Mouse (Mus musculus): Measurements from ENCODE around the gene Ghrh.

Ghrh gene

DNA sequence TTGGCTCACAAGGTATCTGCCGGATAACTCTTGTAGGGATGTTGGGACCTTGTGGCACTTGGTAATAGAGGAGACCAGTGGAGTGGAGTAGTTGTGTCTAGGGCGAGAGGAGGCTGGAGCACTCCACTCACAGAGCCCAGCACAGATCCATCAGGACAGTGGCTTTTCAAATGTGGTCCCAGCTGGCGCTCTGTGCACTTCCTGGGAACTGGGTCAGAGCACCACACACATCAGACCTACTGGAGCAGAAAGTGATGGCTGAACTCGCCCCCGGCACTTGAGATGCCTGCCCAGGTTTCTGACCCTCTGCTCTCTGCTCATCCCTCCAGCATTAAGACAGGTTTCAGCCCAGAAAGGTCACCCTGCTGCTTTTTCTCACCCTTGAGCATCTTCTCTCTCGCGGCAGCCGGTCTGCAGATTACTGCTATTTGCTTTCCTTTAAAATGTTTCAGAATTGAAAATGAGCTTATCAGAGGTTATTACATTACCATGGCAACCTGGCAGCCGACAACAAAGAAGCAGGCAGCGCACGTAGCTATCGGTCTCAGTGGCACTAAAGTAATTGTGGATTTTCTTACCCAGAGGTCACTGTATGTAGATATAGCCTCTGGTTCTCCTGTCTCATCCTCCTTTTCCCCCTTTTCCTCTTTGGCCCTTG, 1.9 kb upstream of the Ghrh start:
- in situ Hi-C loops (cut with MseI, MboI), result loop anchor here in 1 of 2 experiments (10.0 kb wide), 1 partner anchor 116 kb away; no protein-coding TSS in a partner anchor

DNA sequence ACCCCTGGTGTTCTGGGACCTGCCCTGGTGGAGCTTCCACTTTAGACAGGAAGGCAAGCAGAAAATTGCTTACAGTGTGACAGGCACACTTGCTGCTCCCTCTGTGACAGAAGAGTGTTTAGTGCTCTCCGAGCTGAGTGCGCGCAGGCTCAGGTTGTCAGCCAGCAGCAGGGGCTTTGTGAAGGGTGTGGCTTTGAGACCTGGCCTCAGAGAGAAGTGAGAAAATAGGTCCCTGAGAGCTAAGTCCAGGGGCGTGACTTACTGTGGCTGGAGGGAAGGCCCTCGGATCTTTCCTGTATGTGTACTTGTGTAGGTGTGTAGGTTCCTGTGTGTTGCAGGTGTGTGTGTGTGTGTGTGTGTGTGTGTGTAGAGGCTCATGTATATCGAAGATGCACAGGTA, 4.0 kb downstream of the Ghrh start:
- in situ Hi-C loops (cut with MseI, MboI), result loop anchor here (5.0 to 10.0 kb wide), 3 partner anchors 114 to 229 kb away; partner anchors contain the start of gene Blcap (in 1 of the 2)

DNA sequence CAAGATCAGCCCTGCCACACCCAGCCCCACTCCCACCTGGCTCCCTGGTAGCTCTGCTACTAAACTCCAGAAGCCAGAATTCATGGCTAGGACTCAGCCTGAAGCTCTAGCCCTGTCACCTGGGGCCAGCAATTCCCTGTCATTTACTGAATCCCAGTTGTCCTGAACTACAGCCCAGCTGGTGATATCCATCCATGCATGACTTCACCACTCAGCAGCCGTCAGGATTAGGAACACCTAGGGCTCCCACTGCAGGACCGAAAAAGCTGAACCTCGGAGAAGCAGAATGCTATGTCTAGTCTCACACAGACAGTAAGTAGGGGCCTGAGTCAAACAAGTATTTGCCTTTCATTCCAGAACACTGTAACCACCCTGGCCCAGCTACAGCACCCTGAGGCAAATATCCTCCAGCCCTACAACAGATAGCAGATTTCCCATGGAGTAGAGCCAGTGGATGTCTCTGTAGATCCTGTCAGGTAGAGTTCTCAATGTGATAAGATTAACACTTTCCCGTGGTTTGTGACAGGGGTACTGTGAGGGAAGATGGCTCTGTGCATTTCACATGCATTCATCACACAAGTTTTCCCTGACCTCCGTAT, 4.9 kb downstream of the Ghrh start:
- in situ Hi-C loops (cut with MseI, MboI), result loop anchor here (5.0 to 10.0 kb wide), 3 partner anchors 115 to 230 kb away; partner anchors contain the start of gene Blcap (in 1 of the 2)

DNA sequence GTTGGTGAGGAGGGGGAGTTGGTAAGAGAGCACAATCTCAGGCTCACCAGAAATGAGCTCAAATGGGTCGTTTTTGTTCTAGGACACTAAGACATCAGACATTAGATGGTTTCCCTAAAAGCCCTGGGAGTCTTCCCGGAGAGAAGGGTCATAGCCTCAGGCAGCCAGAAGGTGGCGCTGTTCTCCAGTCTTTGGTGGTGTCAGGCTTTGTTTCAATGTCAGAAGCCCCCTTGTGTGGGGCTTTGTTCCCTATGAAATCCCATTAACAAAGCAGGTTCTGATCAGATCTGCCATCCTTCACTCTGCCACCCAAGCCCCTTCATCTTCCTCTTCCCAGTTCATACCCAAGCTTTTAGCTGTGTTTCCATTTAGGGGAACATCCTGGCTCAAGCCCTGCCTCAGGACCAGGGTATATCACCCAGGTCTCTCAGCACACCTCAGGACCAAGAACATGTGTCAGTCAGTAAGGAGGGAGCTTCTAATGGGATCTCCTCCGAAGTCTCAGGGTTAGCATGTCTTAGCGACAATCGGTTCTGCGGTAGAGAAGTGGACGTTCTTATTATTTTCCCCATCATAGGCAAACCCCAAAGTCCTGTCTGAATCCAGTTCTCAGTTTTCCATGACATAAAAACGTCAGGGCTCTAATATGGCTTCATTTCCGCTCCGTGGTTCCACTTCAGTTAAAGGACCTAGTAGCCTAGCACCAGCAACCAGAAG, 5.6 kb downstream of the Ghrh start:
- in situ Hi-C loops (cut with MseI, MboI), result loop anchor here (5.0 to 10.0 kb wide), 3 partner anchors 116 to 231 kb away; partner anchors contain the start of gene Blcap (in 1 of the 2)

DNA sequence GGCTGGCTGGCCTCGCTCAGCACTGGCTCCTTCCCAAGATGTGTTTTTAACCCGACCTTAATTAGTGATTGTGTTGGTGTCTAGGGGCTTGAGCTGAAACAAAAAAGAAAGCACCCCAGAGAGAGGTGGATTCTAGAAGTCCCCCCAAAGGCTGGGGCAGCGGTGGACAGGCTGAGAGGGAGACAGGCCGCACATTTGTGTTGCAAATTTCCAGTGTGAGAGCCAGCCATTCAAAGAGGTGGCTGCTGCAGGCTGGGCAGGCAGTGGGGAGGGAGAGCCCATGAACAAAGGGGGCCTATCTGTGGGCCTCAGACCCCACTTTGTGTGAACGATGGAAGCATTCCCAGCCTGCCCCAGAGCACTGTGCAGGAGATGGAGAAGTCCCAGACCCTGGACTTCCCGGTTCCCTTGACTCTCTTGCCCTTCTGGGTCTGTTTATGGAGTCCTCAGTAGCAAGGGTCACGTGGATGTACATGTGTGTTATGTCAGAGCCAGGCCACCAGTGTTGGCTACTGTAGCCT, 7.0 kb downstream of the Ghrh start:
- in situ Hi-C loops (cut with MseI, MboI), result loop anchor here (5.0 to 10.0 kb wide), 3 partner anchors 117 to 232 kb away; partner anchors contain the start of gene Blcap (in 1 of the 2)

DNA sequence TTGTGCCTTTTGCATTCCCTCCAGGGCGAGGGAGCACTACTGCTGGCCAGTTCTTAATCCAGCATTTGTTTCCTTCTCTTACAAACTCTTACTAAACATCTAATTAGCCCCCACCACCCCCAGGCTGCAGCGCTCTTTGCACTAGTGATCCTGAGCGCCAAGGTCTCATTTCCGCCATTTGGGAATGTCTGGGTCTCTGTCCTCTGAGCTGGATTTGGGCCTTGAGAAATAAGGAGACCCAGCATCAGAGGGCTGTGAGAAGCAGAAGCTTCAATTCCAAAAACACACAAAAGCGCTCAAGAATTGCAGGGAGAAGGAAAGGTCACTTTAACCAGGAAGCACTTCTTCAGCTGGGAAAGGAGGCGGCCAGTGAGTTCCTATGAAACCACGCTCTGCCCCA, 7.8 kb downstream of the Ghrh start:
- in situ Hi-C loops (cut with MseI, MboI), result loop anchor here in 1 of 2 experiments (10.0 kb wide), 1 partner anchor 235 kb away; the partner anchor contains the start of gene Blcap

DNA sequence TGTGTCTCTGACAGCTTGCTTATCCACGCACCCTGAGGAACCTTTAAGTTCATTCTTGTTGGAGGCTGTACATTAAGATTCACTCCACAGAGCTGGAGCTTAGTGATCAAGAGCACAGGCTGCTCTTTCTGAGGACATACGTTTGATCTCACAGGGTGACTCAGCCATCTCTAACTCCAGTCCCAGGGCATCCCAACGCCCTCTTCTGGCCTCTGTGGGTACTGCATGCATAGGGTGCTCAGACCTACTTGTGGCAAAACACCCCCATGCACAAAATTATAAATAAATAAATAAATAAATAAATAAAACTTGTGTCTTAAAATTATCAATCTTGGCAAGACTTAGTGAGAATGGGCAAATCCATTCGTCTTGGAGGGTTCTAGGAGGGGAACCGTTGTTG, 8.6 kb downstream of the Ghrh start:
- in situ Hi-C loops (cut with MseI, MboI), result loop anchor here in 1 of 2 experiments (10.0 kb wide), 1 partner anchor 236 kb away; the partner anchor contains the start of gene Blcap

DNA sequence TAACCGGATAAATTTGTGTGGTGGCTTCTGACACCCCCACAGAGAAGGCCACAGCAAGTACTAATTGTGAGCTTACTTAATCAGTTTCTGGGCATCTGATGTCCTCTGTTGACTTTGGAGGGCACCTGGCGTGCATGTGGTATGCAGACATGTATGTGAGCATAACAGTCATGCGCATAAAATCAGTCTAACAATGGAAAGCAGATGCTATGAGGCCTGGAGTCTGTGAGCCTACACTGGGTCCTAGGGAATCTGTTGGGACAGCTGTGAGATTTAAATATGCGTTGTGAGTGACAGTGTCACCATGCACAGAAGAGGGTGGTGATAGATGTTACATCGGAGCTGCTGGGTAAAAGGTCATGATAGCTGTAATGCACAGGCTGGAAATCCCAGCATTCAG, 15.2 kb downstream of the Ghrh start:
- in situ Hi-C loops (cut with MseI, MboI), result loop anchor here in 1 of 2 experiments (10.0 kb wide), 1 partner anchor 243 kb away; the partner anchor contains the start of gene Blcap

DNA sequence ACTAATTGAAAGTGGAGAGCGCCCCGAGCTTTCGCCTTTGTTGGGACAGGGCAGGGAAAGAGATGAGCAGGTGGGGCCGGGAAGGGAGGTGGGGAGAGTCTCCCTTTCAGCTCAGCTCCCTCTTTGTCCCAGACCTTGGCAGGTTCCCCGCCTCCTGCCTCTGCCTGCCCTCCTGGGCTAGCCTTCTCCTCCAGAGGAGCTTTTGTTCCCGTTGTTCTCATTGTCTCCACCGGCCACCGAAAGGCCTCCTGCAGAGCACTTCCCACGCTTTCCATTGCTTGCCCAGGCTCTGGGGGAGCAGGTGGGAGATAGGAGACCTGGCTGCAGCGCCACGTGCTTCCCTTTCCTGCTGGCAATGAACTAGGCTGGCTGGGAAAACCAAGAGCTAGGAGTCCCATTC, 18.7 kb downstream of the Ghrh start:
- in situ Hi-C loops (cut with MseI, MboI), result no loop called here

DNA sequence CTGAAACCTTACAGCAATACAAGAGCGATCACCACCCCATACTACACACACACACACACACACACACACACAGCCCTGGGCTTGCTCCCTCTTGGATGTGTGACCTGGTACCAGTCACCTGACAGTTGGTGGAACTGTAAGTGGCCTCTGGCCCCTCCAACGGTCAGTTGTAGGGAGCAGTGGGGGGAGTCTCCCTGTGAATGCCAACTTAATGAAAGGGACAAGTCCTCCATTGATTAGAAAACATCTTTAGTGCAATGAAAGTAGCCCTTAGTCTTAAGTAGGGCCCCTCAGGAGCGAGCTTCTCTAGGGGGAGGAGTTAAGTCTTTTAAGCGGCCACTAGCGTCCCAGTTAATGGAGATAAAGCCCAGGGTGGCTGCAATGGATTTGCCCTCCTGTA, 19.2 kb downstream of the Ghrh start:
- in situ Hi-C loops (cut with MseI, MboI), result no loop called here

DNA sequence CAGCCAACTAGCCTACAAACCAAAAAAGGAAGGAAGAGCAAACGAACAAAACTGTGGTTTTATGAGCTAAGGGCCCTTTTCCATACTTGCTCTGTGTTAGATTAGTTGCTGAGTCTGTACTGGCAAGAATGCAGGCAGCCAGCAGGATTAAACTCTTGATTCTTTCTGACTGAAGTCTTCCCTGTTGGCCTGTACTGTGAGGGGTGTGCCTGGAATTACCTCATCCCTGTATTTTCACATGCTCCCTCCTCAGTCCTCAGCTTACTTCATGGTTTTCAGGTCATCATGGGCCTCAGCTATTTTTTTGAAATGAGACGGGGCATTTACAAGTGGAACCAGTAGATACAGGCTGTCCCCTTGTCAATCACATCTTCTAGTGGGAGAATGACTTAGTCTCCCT, 22.1 kb downstream of the Ghrh start:
- in situ Hi-C loops (cut with MseI, MboI), result no loop called here

DNA sequence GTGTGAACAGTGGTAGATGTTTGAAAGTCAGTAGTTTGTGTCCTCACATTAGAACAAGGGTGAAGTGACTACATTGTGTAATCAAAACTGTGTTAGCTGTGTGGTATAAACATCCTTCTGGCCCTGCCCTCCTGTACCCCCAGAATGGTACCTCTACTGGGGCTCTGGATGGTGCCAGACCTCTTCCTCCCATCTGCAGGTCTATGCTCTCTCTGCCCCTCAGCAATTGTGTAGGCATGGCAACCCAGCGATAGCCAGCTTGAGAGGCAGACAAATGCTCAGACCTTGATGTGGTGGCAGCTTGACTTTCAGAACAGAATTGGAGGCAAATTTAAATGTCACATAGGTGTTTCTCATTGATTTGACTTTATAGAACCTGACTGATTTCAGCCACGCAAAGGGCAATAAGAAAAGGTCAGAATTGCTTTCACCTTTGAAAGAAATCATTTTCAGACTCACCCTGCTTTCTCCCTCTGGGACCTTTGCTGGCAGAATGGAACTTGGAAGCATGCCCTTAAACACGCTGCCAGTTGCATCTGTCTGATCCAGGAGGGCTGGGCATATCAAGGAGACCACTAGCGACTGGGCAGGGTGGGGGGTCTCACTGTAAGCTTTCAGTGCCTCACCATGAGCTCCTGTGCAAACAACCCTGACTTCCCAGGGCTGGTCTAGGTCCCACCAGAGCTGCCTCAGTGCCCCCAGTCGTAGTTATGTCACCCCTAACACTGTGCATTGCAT, 25.1 kb downstream of the Ghrh start:
- in situ Hi-C loops (cut with MseI, MboI), result no loop called here

DNA sequence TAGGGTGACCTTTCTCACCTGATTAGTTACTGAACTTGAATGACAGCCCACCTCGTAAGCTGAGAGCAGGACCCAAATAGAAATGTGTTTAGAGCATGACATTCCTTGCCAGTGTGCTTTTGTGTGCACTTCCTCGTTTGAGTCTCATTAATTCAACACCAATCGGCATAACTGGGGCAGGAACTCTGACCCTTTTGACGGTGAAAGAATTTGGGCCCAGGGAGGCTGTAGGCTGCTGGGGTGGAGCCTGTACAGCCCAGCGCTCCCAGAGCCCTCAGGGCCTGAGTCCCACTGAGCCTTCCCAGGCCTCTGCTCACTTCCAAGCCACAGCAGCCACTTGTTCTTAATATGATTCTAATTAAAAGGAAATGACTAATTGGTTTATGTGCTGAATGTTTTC, 26.4 kb downstream of the Ghrh start:
- in situ Hi-C loops (cut with MseI, MboI), result no loop called here

DNA sequence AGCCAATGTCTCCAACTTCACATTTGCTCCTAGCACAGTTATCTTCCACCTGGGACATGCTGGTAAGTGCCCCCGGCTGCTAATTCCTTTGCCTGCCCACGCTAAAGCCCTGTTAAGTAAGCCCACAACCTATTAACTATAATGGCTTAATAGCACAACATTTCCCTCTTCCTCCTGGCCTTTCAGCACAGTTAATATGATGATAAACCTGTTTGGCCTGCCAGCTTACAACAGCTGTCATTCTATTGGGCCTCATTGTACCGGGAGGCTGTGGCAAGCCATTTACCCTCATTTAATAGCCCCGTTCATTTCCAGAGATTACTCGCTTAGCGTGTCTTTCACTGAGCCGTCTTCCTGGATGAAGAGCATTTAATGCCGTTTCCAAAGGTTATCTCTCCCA, 27.2 kb downstream of the Ghrh start:
- in situ Hi-C loops (cut with MseI, MboI), result no loop called here

DNA sequence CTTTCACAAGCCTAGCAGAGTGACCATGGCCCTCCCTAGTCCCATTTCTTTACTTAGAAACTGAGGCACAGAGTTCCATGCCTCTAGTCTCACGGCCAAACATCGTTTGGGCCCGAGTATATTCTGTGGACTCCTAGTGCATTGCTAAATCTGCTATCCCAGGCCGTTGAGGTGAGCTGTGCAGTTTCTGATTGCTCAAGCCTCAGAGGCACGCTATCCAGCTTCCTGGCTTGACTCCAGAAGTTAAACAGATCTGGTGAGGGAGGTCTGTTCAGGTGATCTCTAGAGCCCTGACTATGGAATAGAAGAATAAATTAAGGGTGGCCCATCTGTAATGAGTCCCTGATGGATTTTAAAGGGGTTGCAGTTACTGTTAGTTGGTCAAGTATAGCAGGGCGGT, 30.1 kb downstream of the Ghrh start:
- in situ Hi-C loops (cut with MseI, MboI), result no loop called here

DNA sequence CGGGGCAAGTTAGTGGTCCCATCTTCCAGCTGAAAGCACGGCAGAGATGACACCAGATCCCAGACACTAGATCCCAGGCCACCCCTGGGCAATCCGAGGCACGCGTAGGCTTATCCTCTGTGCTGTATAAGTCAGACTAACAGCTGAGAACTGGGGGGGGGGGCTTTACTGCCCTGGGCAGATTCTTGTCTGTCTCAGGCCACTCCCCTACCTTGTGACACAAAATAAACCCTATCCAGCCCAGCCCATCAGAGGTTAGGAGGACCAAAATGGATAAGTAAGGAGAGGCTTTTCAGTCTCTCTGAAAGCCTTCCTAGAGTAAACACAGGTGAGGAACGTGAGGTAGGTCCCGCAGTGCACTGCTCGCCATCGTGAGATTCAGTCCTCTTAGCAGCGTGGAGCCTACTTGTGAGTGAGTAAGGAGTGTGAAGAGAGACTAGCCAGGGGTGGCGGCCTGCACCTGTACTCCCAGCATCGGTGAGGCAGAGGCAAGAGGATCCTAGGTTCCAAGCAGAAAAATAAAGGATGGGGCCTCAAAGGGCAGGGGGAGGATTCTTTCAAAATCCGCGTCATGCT, 30.9 kb downstream of the Ghrh start:
- in situ Hi-C loops (cut with MseI, MboI), result no loop called here

DNA sequence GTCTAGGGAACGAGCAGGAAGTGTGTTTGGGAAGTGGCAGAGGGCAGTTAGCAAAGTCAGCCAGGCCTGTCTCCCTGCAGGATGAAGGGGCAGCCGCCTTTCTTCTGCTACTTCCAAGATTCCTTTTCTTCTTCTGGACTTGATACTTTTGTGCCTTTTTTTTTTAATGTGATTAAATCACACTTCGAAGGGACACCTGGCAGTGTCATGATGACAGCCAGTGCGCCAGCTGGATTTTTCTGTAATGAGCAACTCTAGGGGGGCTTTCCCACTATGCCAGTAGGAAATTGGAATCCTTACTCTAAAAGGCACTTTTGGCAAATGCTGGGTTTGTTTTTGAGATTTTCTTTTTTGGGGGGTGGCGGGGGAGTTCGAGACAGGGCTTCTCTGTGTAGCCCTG, 31.8 kb downstream of the Ghrh start:
- in situ Hi-C loops (cut with MseI, MboI), result no loop called here

DNA sequence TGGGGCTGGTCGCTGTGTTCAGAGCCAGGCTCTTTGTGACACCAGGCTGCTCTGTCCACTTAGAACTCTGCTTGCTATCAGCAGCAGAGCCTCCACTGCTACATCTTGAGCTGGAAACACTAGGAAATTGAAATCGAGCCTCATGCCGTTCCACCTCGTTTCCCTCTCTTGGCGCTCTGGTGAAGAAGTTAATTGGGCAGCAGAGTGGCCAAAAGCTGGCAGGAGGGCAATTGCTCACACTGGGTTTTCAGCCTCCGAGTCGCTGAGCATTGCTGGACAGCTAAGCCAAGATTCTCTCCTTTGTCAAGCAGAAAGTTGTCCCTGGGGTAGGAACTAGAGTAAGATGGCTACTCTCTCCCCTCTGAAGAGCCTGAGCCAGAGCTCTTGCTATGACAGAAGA, 33.0 kb downstream of the Ghrh start:
- in situ Hi-C loops (cut with MseI, MboI), result no loop called here

DNA sequence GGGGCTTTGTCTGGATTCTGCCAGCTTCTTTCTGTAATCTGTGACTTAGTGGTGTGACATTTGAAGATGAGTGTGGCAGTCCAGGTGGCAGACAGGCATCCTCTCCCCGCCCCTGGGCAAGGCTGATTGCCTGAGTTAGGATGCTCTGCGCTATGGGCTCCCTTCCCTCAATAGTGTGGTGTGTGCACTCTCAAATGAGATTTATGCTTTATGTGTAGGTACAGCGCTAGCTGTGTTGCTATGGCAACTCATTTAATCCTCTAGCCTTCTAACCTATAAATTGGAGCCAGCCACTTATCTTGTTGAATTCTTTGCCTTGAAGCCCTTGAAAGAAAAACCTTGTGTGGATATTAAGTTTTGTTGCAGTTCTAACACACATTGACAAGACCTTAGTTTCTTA, 33.6 kb downstream of the Ghrh start:
- in situ Hi-C loops (cut with MseI, MboI), result no loop called here

DNA sequence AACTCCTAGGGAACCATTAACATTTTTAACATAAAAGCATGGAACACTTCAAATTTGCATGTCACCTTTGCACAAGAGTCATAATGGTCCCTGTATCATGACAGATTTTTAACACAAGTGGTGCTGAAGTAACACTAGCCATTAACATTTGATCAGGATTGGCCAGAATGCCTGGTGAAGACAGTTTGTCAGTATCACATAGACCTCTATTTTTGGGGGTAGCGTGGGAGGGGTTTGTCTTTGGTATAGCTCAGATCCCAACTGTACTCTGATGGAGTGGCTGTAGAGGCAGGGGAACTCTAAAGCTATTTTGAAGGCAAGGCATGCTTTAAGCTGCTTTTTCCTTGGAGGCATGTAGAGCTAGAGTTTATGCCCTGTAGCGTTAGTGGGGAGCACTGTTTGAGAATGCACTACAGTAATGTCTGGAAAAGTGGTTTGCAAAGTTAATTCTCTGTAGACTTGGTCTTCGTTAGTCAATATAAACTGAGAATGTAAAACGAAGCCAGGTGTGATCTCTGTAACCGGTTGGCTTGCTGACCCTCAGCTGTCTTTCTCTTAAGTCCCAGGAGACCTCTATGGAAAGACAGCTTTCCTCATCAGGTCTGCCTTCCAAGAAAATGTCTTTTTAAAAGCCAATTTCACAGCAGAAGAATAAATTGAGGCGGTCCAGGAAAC, 36.2 kb downstream of the Ghrh start:
- in situ Hi-C loops (cut with MseI, MboI), result no loop called here

Measured in mouse trophoblast stem cell (cell line).